Mouse (Mus musculus) naive thymus-derived CD4-positive, alpha-beta T cell, adult 5 months (primary cell): Measurements from ENCODE around the gene Gm7971. TPM values are rescaled to one million over a fixed set of nuclear protein-coding genes. Genes with fewer than 3 reads are reported as not detected.

Source experiments
- polyA plus RNA-seq: library from polyadenylated mRNA; unstranded; fragments of 100-300 nt; shearing (Covaris generic); gene quantifications from one replicate; pipeline ENCODE4 v1.2.1, GENCODE M21; 2017

Gm7971 gene
- polyA plus RNA-seq: not detected

GRCm38 (mm10) chr5:95594775-95595174 is at the start of gene Gm7971:
Gene Gm7971 (minus strand): TSS chr5:95594875.

Other genes with a start within 250 kb of the Gm7971 start
- 0.17 TPM for gene D5Ertd577e, start 138.1 kb downstream of the Gm7971 start, polyA plus RNA-seq
- gene Gm3286, start 84.1 kb downstream of the Gm7971 start, polyA plus RNA-seq: not detected
- not detected for gene Gm7978, start 141.3 kb upstream of the Gm7971 start, polyA plus RNA-seq
- gene Gm7982, start 147.1 kb upstream of the Gm7971 start, polyA plus RNA-seq: not detected
- not detected for gene E330014E10Rik, start 181.1 kb upstream of the Gm7971 start, polyA plus RNA-seq